Mouse (Mus musculus): Measurements from ENCODE around the gene Rtkn2. TPM values are rescaled to one million over a fixed set of nuclear protein-coding genes. Genes with fewer than 3 reads are reported as not detected.
"Not testable (repeated sequence)": the region's sequence is repeated elsewhere in the genome, so short reads cannot be mapped to it uniquely, and the experiment has no call there.

Rtkn2 gene
- polyA plus RNA-seq, 1 experiment from 2014 or later = 20.5 TPM

GRCm38 (mm10) chr10:68089435-68090196, 110.2 kb downstream of the Rtkn2 start:
- Histone ChIP-seq H3K4me2 (replicated peaks) (no peak overlapping the region), H3K4me3 (no peak overlapping the region), H3K36me3 (peaks cover 2% of the 10 kb centered on the region; the same call in 1 of the 2 replicates), H3K27me3 (no peaks in the 10 kb centered on the region), H3K4me1 (no peaks in the 10 kb centered on the region), H3K27ac (replicated peaks) (no peak overlapping the region), H3K9ac (replicated peaks) (no peak overlapping the region), H3K9me3 (no peaks in the 10 kb centered on the region)
- ATAC-seq (ENCODE audit: low FRiP score, low read depth) = no peak
- WGBS = 76% methylated on average over 15 of the region's 15 CpGs

- H3K27ac ChIP-seq (replicated peaks) = no peak overlapping the region
- H3K4me2 ChIP-seq (replicated peaks) = no peak overlapping the region
- H3K9me3 ChIP-seq = no peaks in the 10 kb centered on the region
- peaks cover 8% of the 10 kb centered on the region for H3K36me3 ChIP-seq
- H3K4me3 ChIP-seq = no peak overlapping the region
- no peaks in the 10 kb centered on the region for H3K27me3 ChIP-seq
- 69% methylated on average over 4 of the region's 4 CpGs for WGBS
- ATAC-seq (ENCODE audit: low FRiP score, low read depth) = no peak
- no peaks in the 10 kb centered on the region for H3K4me1 ChIP-seq
- H3K9ac ChIP-seq (replicated peaks) = no peak overlapping the region
Measured at GRCm38 (mm10) chr10:68090197-68090535, 110.8 kb downstream of the Rtkn2 start.

- Histone ChIP-seq H3K4me2 (replicated peaks) (no peak overlapping the region), H3K27ac (replicated peaks) (no peak overlapping the region), H3K4me1 (no peaks in the 10 kb centered on the region), H3K4me3 (no peak overlapping the region), H3K9ac (replicated peaks) (no peak overlapping the region), H3K27me3 (no peaks in the 10 kb centered on the region), H3K9me3 (no peaks in the 10 kb centered on the region), H3K36me3 (peaks cover 10% of the 10 kb centered on the region)
- 85% methylated on average over 3 of the region's 3 CpGs for WGBS
- ATAC-seq (ENCODE audit: low FRiP score, low read depth) = no peak
Measured at GRCm38 (mm10) chr10:68090544-68090943, 111.2 kb downstream of the Rtkn2 start.

GRCm38 (mm10) chr10:68091011-68091410, 111.6 kb downstream of the Rtkn2 start:
- WGBS = 87% methylated on average over 11 of the region's 11 CpGs
- ATAC-seq (ENCODE audit: low FRiP score, low read depth) = no peak

GRCm38 (mm10) chr10:68091840-68092239, 112.5 kb downstream of the Rtkn2 start:
- peaks cover 20% of the 10 kb centered on the region for H3K36me3 ChIP-seq
- WGBS = 84% methylated on average over 4 of the region's 4 CpGs
- no peak overlapping the region for H3K27ac ChIP-seq (replicated peaks)
- H3K4me1 ChIP-seq = no peaks in the 10 kb centered on the region
- no peak overlapping the region for H3K4me2 ChIP-seq (replicated peaks)
- H3K4me3 ChIP-seq = no peak overlapping the region
- no peak for ATAC-seq (ENCODE audit: low FRiP score, low read depth)
- no peaks in the 10 kb centered on the region for H3K9me3 ChIP-seq
- H3K27me3 ChIP-seq = no peaks in the 10 kb centered on the region
- H3K9ac ChIP-seq (replicated peaks) = no peak overlapping the region

More at GRCm38 (mm10) chr10:68091011-68091410, 111.6 kb downstream of the Rtkn2 start:
- H3K4me3 ChIP-seq = no peak overlapping the region
- no peaks in the 10 kb centered on the region for H3K27me3 ChIP-seq
- H3K27ac ChIP-seq (replicated peaks) = no peak overlapping the region
- no peak overlapping the region for H3K4me2 ChIP-seq (replicated peaks)
- H3K4me1 ChIP-seq = no peaks in the 10 kb centered on the region
- no peak overlapping the region for H3K9ac ChIP-seq (replicated peaks)
- peaks cover 12% of the 10 kb centered on the region for H3K36me3 ChIP-seq
- H3K9me3 ChIP-seq = no peaks in the 10 kb centered on the region

- Histone ChIP-seq H3K4me1 (no peaks in the 10 kb centered on the region), H3K4me3 (no peak overlapping the region), H3K36me3 (peaks cover 37% of the 10 kb centered on the region), H3K9ac (replicated peaks) (no peak overlapping the region), H3K27me3 (no peaks in the 10 kb centered on the region), H3K9me3 (no peaks in the 10 kb centered on the region), H3K4me2 (replicated peaks) (no peak overlapping the region), H3K27ac (replicated peaks) (no peak overlapping the region)
- no peak for ATAC-seq (ENCODE audit: low FRiP score, low read depth)
- 52% methylated on average over 3 of the region's 3 CpGs for WGBS
Measured at GRCm38 (mm10) chr10:68093496-68093895, 114.1 kb downstream of the Rtkn2 start.

- Histone ChIP-seq H3K4me2 (replicated peaks) (no peak overlapping the region), H3K4me1 (no peaks in the 10 kb centered on the region), H3K27ac (replicated peaks) (no peak overlapping the region), H3K4me3 (no peak overlapping the region), H3K27me3 (no peaks in the 10 kb centered on the region), H3K36me3 (peaks cover 37% of the 10 kb centered on the region), H3K9me3 (no peaks in the 10 kb centered on the region), H3K9ac (replicated peaks) (no peak overlapping the region)
- no peak for ATAC-seq (ENCODE audit: low FRiP score, low read depth)
- WGBS = 84% methylated on average over 2 of the region's 2 CpGs
Measured at GRCm38 (mm10) chr10:68095136-68095535, 115.8 kb downstream of the Rtkn2 start.

GRCm38 (mm10) chr10:68096395-68096794, 117.0 kb downstream of the Rtkn2 start:
- no peak overlapping the region for H3K4me3 ChIP-seq
- 94% methylated on average over 12 of the region's 12 CpGs for WGBS
- no peak overlapping the region for H3K9ac ChIP-seq (replicated peaks)
- no peak for ATAC-seq (ENCODE audit: low FRiP score, low read depth)
- peaks cover 43% of the 10 kb centered on the region for H3K36me3 ChIP-seq
- H3K9me3 ChIP-seq = no peaks in the 10 kb centered on the region
- no peaks in the 10 kb centered on the region for H3K4me1 ChIP-seq
- no peak overlapping the region for H3K27ac ChIP-seq (replicated peaks)
- no peak overlapping the region for H3K4me2 ChIP-seq (replicated peaks)
- H3K27me3 ChIP-seq = no peaks in the 10 kb centered on the region

- H3K4me1 ChIP-seq = no peaks in the 10 kb centered on the region
- no peaks in the 10 kb centered on the region for H3K9me3 ChIP-seq
- H3K9ac ChIP-seq (replicated peaks) = no peak overlapping the region
- H3K4me3 ChIP-seq = no peak overlapping the region
- 92% methylated on average over 19 of the region's 19 CpGs for WGBS
- ATAC-seq (ENCODE audit: low FRiP score, low read depth) = no peak
- H3K36me3 ChIP-seq = peaks cover 43% of the 10 kb centered on the region
- no peaks in the 10 kb centered on the region for H3K27me3 ChIP-seq
- no peak overlapping the region for H3K4me2 ChIP-seq (replicated peaks)
- no peak overlapping the region for H3K27ac ChIP-seq (replicated peaks)
Measured at GRCm38 (mm10) chr10:68097821-68098675, 118.7 kb downstream of the Rtkn2 start.

- not testable (repeated sequence) for ATAC-seq (ENCODE audit: low FRiP score, low read depth); H3K27ac ChIP-seq (replicated peaks); H3K4me3 ChIP-seq; H3K4me1 ChIP-seq; H3K27me3 ChIP-seq; H3K9ac ChIP-seq (replicated peaks); H3K9me3 ChIP-seq; H3K4me2 ChIP-seq (replicated peaks)
- H3K36me3 ChIP-seq = peaks cover 39% of the 10 kb centered on the region
- 96% methylated on average over 7 of the region's 7 CpGs for WGBS
Measured at GRCm38 (mm10) chr10:68099801-68100200, 120.4 kb downstream of the Rtkn2 start.

- H3K4me2 ChIP-seq (replicated peaks) = no peak overlapping the region
- no peak overlapping the region for H3K27ac ChIP-seq (replicated peaks)
- H3K27me3 ChIP-seq = no peaks in the 10 kb centered on the region
- no peak for ATAC-seq (ENCODE audit: low FRiP score, low read depth)
- WGBS = 91% methylated on average over 8 of the region's 8 CpGs
- no peak overlapping the region for H3K9ac ChIP-seq (replicated peaks)
- peaks cover 33% of the 10 kb centered on the region for H3K36me3 ChIP-seq
- H3K9me3 ChIP-seq = no peaks in the 10 kb centered on the region
- no peak overlapping the region for H3K4me3 ChIP-seq
- peaks cover 13% of the 10 kb centered on the region for H3K4me1 ChIP-seq
Measured at GRCm38 (mm10) chr10:68100506-68100905, 121.1 kb downstream of the Rtkn2 start.

GRCm38 (mm10) chr10:68101251-68101650, 121.9 kb downstream of the Rtkn2 start:
- H3K4me1 ChIP-seq = peaks cover 19% of the 10 kb centered on the region
- no peak overlapping the region for H3K4me2 ChIP-seq (replicated peaks)
- H3K36me3 ChIP-seq = peaks cover 28% of the 10 kb centered on the region
- H3K4me3 ChIP-seq = no peak overlapping the region
- WGBS = 89% methylated on average over 4 of the region's 4 CpGs
- ATAC-seq (ENCODE audit: low FRiP score, low read depth) = no peak
- no peaks in the 10 kb centered on the region for H3K9me3 ChIP-seq
- no peak overlapping the region for H3K9ac ChIP-seq (replicated peaks)
- no peaks in the 10 kb centered on the region for H3K27me3 ChIP-seq
- H3K27ac ChIP-seq (replicated peaks) = no peak overlapping the region

Measured in midbrain, embryonic 12.5 days (tissue).